Mouse (Mus musculus) liver, embryonic 11.5 days (tissue): ENCODE measurements around the gene AC170998.1. TPM values are rescaled to one million over a fixed set of nuclear protein-coding genes. Genes with fewer than 3 reads are reported as not detected.
"Not testable (repeated sequence)": the region's sequence is repeated elsewhere in the genome, so short reads cannot be mapped to it uniquely, and the experiment has no call there.

ENCODE experiments used
- ATAC-seq: fragments of 200-750 bp; cut with Nextera tagmentation; replicated peaks from 2 replicates; pipeline ENCODE4 v1.8.0; 2017; ENCODE audit warnings: moderate number of reproducible peaks, mild to moderate bottlenecking, moderate TSS enrichment, moderate library complexity; ENCODE audit not compliant: low FRiP score
- DNase-seq: peaks from one replicate; pipeline ENCODE4 v3.0.0-alpha.2; 2017; ENCODE audit warnings: low spot score
- H3K27ac ChIP-seq: fragments of 300-500 bp; sonication (generic); 2 replicates; pipeline ENCODE4 v1.5.1; 2014; ENCODE audit warnings: mild to moderate bottlenecking, low read depth, low read length, control low read depth
- H3K27me3 ChIP-seq: fragments of 300-500 bp; sonication (generic); replicated peaks from 2 replicates; pipeline ENCODE4 v1.6.1; 2014; ENCODE audit warnings: low read length, mixed read lengths; ENCODE audit not compliant: control insufficient read depth, insufficient read depth
- H3K36me3 ChIP-seq: fragments of 300-500 bp; sonication (generic); 2 replicates; pipeline ENCODE4 v1.6.1; 2014; ENCODE audit warnings: mild to moderate bottlenecking, low read length, moderate library complexity, mixed read lengths; ENCODE audit not compliant: control insufficient read depth, insufficient read depth
- H3K4me1 ChIP-seq: fragments of 300-500 bp; sonication (generic); replicated peaks from 2 replicates; pipeline ENCODE4 v1.6.1; 2014; ENCODE audit warnings: low read length, mixed read lengths; ENCODE audit not compliant: control insufficient read depth, insufficient read depth
- H3K4me2 ChIP-seq: fragments of 300-500 bp; sonication (generic); 2 replicates; pipeline ENCODE4 v1.6.1; 2014; ENCODE audit warnings: mild to moderate bottlenecking, control low read depth, moderate library complexity
- H3K4me3 ChIP-seq: fragments of 300-500 bp; sonication (generic); 2 replicates; pipeline ENCODE4 v1.5.1; 2014; ENCODE audit warnings: low read depth, low read length, control low read depth
- H3K9ac ChIP-seq: fragments of 300-500 bp; sonication (generic); 2 replicates; pipeline ENCODE4 v1.6.1; 2014; ENCODE audit warnings: low read depth, low read length, control low read depth
- H3K9me3 ChIP-seq: fragments of 300-500 bp; sonication (generic); 2 replicates; pipeline ENCODE4 v1.6.1; 2016; ENCODE audit warnings: low read length, inconsistent platforms, mixed read lengths; ENCODE audit not compliant: control insufficient read depth
- WGBS: fragments of 180-500 bp; shearing (Covaris S2); extraction: QIAGEN DNeasy Blood & Tissue Kit; methylation state at CpG from one replicate; pipeline ENCODE4 v1.1.7; 2014; 5-methylcytosine and 5-hydroxymethylcytosine counted together
- polyA plus RNA-seq: library from polyadenylated mRNA; unstranded; fragments of >200 nt; fragmentation: Nextera tagmentation; extraction: Ambion mirVana; gene quantifications from 2 replicates; pipeline ENCODE4 v1.2.1, GENCODE M21; 2014

Gene AC170998.1
- polyA plus RNA-seq, 1 experiment from 2014 or later = 3.6 TPM

- Histone ChIP-seq H3K27me3 (peaks cover 43% of the 10 kb centered on the region), H3K36me3 (no peaks in the 10 kb centered on the region), H3K27ac (no peak overlapping the region), H3K4me1 (peaks cover 7% of the 10 kb centered on the region; the same call in 1 of the 2 replicates), H3K4me2 (peak overlapping the region; percentile 81), H3K9ac (peak overlapping the region; percentile 40; the same call in 1 of the 2 replicates), H3K4me3 (peak overlapping the region; percentile 52), H3K9me3 (no peaks in the 10 kb centered on the region)
- WGBS = 2% methylated on average over 24 of the region's 24 CpGs
- DNase-seq (peak; percentile 42), ATAC-seq (no peak)
These were observed 44.1 kb downstream of the AC170998.1 start for GRCm38 (mm10) chr17:28769875-28770421.

- peaks cover 43% of the 10 kb centered on the region for H3K27me3 ChIP-seq
- 65% methylated on average over 5 of the region's 5 CpGs for WGBS
- no peak overlapping the region for H3K9ac ChIP-seq
- H3K9me3 ChIP-seq = no peaks in the 10 kb centered on the region
- H3K4me2 ChIP-seq = no peak overlapping the region
- H3K4me3 ChIP-seq = no peak overlapping the region
- H3K4me1 ChIP-seq = peaks cover 7% of the 10 kb centered on the region; the same call in 1 of the 2 replicates
- no peaks in the 10 kb centered on the region for H3K36me3 ChIP-seq
- ATAC-seq (no peak), DNase-seq (no peak)
- no peak overlapping the region for H3K27ac ChIP-seq
These were observed 45.4 kb downstream of the AC170998.1 start for GRCm38 (mm10) chr17:28771289-28771688.

GRCm38 (mm10) chr17:28774303-28774702 lies 48.4 kb downstream of the AC170998.1 start:
- H3K27me3 ChIP-seq = peaks cover 26% of the 10 kb centered on the region
- not testable (repeated sequence) for H3K27ac ChIP-seq, H3K9ac ChIP-seq, H3K4me3 ChIP-seq, H3K4me2 ChIP-seq, H3K4me1 ChIP-seq, DNase-seq, ATAC-seq, H3K36me3 ChIP-seq, H3K9me3 ChIP-seq
- WGBS = 95% methylated on average over 8 of the region's 9 CpGs

GRCm38 (mm10) chr17:28775161-28775560 lies 49.3 kb downstream of the AC170998.1 start:
- Histone ChIP-seq H3K36me3 (no peaks in the 10 kb centered on the region), H3K27ac (no peak overlapping the region), H3K4me2 (no peak overlapping the region), H3K4me1 (peaks cover under 1% of the 10 kb centered on the region; the same call in 1 of the 2 replicates), H3K4me3 (no peak overlapping the region), H3K9me3 (no peaks in the 10 kb centered on the region), H3K9ac (no peak overlapping the region), H3K27me3 (peaks cover 17% of the 10 kb centered on the region)
- ATAC-seq = no peak
- 68% methylated on average over 4 of the region's 4 CpGs for WGBS
- DNase-seq = no peak

Other genes with a start within 250 kb of the AC170998.1 start
- 8.8 and 10.1 TPM in 2 replicates for gene Fkbp5, start 208.6 kb upstream of the AC170998.1 start, polyA plus RNA-seq
- gene Armc12, start 195.3 kb upstream of the AC170998.1 start, polyA plus RNA-seq = not detected in 2 replicates
- gene Clpsl2, start 176.7 kb upstream of the AC170998.1 start, polyA plus RNA-seq = not detected in 2 replicates
- gene Clps, start 165.3 kb upstream of the AC170998.1 start, polyA plus RNA-seq = 3.5 and 3.7 TPM in 2 replicates
- 0.27 and 0.33 TPM in 2 replicates for gene Lhfpl5, start 150.4 kb upstream of the AC170998.1 start, polyA plus RNA-seq
- 92.7 and 99.8 TPM in 2 replicates for gene Srpk1, start 103.4 kb upstream of the AC170998.1 start, polyA plus RNA-seq
- 0.34 and 0.75 TPM in 2 replicates for gene Slc26a8, start 35.9 kb upstream of the AC170998.1 start, polyA plus RNA-seq
- gene Mapk14, start 34.8 kb upstream of the AC170998.1 start, polyA plus RNA-seq = 58.5 and 64.6 TPM in 2 replicates
- gene Mapk13, start 43.2 kb downstream of the AC170998.1 start, polyA plus RNA-seq = 5.0 and 5.5 TPM in 2 replicates
- gene Brpf3, start 75.0 kb downstream of the AC170998.1 start, polyA plus RNA-seq = 29.3 and 34.8 TPM in 2 replicates
- gene Pnpla1, start 132.3 kb downstream of the AC170998.1 start, polyA plus RNA-seq = 0.05 TPM in 1 of 2 replicates, not detected in the other
- gene 4930539E08Rik, start 189.2 kb downstream of the AC170998.1 start, polyA plus RNA-seq = 0.08 and 0.48 TPM in 2 replicates
- 0.30 and 0.92 TPM in 2 replicates for gene Pxt1, start 217.8 kb downstream of the AC170998.1 start, polyA plus RNA-seq
- 75.2 and 89.2 TPM in 2 replicates for gene Kctd20, start 225.9 kb downstream of the AC170998.1 start, polyA plus RNA-seq